Mouse (Mus musculus): Measurements from ENCODE around the gene Hdlbp.

The Hdlbp gene

DNA sequence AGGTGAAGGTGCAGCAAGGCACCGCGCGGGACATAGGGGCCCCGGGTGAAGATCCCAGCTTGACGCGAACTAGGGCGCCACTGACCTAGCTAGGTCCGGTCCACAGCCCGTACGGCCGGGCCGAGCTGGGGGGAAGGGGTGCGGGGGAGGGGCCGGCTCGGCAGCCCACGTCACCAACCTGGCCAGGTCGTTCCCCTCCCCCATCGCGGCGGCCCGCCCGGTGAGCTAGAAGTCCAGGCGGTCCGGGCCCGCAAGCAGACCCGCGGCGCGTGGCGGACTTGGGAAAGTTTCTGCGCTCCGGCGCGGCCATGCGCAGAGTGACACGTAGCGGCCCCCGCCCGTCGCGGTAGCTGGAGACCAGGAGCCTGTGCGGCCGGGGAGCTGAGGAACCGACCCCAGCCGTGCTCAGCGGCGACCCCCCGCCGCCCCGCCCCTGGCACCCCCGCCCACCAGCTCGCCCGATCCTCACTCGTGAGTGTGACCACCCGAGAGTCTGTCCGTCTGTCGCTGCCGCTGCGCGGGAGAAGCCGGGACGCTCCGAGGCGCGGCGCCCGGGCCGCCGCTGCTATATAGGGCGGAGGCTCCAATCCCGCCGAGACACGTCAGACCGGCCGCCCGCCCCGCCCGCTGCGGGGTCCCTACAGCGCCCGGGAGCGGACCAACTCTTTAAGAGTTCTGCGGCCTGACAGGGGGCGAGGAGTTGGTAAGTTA lies 33.3 kb downstream of the Hdlbp start:
- peak; percentile 71 for DNase-seq (ENCODE audit: low spot score in 2 of 2)

GRCm38 (mm10) chr1:93444405-93445110 lies 34.1 kb downstream of the Hdlbp start:
- peak; percentile 66 to 72 for DNase-seq (ENCODE audit: low spot score in 2 of 2)

- no peak for DNase-seq (ENCODE audit: low spot score in 2 of 2)
Measured at GRCm38 (mm10) chr1:93439321-93439720, 39.3 kb downstream of the Hdlbp start.

- DNase-seq (ENCODE audit: low spot score in 2 of 2): no peak
Measured at GRCm38 (mm10) chr1:93432087-93432486, 46.5 kb downstream of the Hdlbp start.

DNA sequence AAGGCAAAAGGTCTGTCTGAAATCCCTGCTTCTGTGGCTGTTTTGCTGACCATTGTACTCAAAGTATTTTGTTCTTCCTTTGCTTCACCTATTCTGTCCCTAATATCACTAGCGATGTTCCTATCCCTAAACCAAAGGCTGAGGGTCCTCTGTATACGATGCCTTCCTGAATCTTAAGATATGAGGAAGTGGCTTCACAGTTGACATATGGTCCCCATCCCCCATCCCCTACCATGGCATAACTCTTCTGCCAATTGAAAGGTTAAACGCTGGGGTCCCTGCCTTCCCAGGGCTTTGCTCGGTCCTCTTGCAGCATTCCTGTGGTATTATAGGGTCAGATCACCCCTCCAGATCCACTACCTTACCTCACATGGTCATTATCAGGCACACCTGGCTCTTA lies 75.2 kb downstream of the Hdlbp start:
- DNase-seq (ENCODE audit: low spot score in 2 of 2): no peak

GRCm38 (mm10) chr1:93401191-93402052 lies 77.2 kb downstream of the Hdlbp start:
- peak; percentile 63 to 67 for DNase-seq (ENCODE audit: low spot score in 2 of 2)

GRCm38 (mm10) chr1:93388906-93389305 lies 89.7 kb downstream of the Hdlbp start:
- DNase-seq (ENCODE audit: low spot score in 2 of 2): no peak

- DNase-seq (ENCODE audit: low spot score in 2 of 2): no peak
Measured at GRCm38 (mm10) chr1:93387198-93387597, 91.4 kb downstream of the Hdlbp start.

DNA sequence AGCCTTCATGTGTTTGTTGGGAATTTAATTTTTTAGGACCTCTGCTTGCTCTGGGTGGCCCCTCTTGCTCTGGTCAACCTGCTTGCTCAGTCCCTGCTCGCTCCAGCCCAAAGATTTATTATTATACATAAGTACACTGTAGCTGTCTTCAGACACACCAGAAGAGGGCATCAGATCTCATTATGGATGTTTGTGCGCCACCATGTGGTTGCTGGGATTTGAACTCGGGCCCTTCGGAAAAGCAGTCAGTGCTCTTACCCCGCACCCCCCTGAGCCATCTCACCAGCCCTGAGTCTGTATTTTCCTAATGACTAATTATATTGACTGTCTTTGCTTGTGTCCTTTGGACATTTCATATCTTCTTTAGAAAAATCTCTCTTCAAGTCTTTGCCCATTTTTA lies 99.5 kb downstream of the Hdlbp start:
- DNase-seq (ENCODE audit: low spot score in 2 of 2): no peak

DNA sequence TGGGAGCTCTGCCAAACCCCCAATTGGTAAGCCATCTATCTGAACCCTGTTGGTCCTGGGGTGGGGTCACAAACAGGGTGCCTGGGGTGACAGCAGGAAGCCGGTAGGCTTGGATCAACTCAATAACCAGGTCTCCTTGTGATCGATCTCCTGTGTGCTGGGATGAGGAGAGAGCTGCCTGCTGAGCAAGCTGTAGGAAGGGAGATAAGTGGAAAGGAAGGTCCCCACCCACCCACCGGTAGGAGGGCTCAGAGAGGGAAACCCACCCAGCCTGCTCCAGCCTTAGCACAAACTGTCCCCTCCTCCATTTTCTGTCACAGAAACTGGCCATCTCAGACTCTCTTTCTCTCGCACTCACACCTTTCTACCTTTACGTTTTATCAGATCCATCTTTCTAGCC lies 101.3 kb downstream of the Hdlbp start:
- no peak for DNase-seq (ENCODE audit: low spot score in 2 of 2)

DNA sequence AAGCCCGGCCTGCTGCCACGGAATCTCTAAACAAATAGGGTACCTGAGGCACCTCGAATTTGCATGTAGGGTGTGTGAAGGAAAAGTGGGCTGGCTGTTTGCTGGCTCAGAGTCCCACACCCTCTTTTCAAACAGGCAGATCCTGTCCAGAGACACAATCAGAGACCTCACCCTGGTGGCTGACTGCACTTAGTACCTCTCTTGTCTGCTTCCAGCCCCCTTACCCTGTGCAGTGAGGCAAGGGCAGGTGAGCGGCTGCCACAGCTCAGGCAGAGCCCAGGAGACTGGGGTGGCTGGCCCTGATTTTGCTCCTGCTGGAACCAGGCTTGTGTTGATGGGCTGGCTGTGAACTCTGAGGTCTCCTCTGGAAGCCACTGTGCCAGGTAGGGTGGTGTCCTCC lies 105.0 kb downstream of the Hdlbp start, which contains the start of gene Ano7:
Gene Ano7 (plus strand): TSS at position 266 of the 400 bp plus-strand sequence.
- DNase-seq (ENCODE audit: low spot score in 2 of 2): no peak

DNA sequence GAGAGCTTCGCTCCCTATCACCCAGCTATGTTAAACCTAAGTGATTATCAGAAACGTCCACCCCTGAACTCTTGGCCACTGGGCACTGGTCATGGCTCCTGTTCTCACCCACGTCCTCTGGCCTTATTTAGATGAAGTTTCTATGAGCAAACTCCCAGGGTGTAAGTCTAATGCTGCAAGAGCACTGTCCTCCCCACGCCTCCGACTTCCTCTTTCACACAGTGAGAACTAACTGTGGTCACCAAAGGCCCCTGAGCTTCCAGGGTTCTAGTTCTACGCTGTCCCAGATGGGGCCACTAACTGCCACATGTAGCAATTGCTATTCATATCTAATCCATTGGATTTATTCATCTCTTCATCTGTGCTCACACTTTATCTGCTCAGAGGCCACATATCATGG lies 113.0 kb downstream of the Hdlbp start:
- peak in 1 of 2 experiments; percentile 4 for DNase-seq (ENCODE audit: low spot score in 2 of 2)

GRCm38 (mm10) chr1:93362661-93363060 lies 116.0 kb downstream of the Hdlbp start:
- DNase-seq (ENCODE audit: low spot score in 2 of 2): no peak

Data from spleen, postnatal 36 days (tissue).